Mouse (Mus musculus): ENCODE results near the gene Glmp.
"Not testable (repeated sequence)": the region's sequence is repeated elsewhere in the genome, so short reads cannot be mapped to it uniquely, and the experiment has no call there.

The Glmp gene

GRCm38 (mm10) chr3:88324951-88325405 lies at the start of gene Glmp:
TSS of gene Glmp (plus strand) at chr3:88325023.
- DNase-seq (ENCODE audit: low spot score in 2 of 2) = peak; percentile 32 to 42

GRCm38 (mm10) chr3:88276121-88276520 lies 48.7 kb upstream of the Glmp start:
- no peak for DNase-seq (ENCODE audit: low spot score in 2 of 2)

GRCm38 (mm10) chr3:88276529-88277143 lies 48.2 kb upstream of the Glmp start:
- no peak for DNase-seq (ENCODE audit: low spot score in 2 of 2)

GRCm38 (mm10) chr3:88280035-88280434 lies 44.8 kb upstream of the Glmp start:
- DNase-seq (ENCODE audit: low spot score in 2 of 2) = no peak

GRCm38 (mm10) chr3:88281141-88281916 lies 43.5 kb upstream of the Glmp start:
- not testable (repeated sequence) for DNase-seq (ENCODE audit: low spot score in 2 of 2)

- DNase-seq (ENCODE audit: low spot score in 2 of 2) = not testable (repeated sequence)
Measured at GRCm38 (mm10) chr3:88284815-88285564, 39.8 kb upstream of the Glmp start.

GRCm38 (mm10) chr3:88285565-88285895 lies 39.3 kb upstream of the Glmp start:
- not testable (repeated sequence) for DNase-seq (ENCODE audit: low spot score in 2 of 2)

- no peak for DNase-seq (ENCODE audit: low spot score in 2 of 2)
Measured at GRCm38 (mm10) chr3:88287110-88287509, 37.7 kb upstream of the Glmp start, which contains the start of gene Gm38392. TSS of gene Gm38392 (minus strand) at chr3:88287210.

GRCm38 (mm10) chr3:88288133-88288713 lies 36.6 kb upstream of the Glmp start:
- DNase-seq (ENCODE audit: low spot score in 2 of 2) = not testable (repeated sequence)

- no peak for DNase-seq (ENCODE audit: low spot score in 2 of 2)
Measured at GRCm38 (mm10) chr3:88291970-88292369, 32.9 kb upstream of the Glmp start.

GRCm38 (mm10) chr3:88295272-88295671 lies 29.6 kb upstream of the Glmp start:
- not testable (repeated sequence) for DNase-seq (ENCODE audit: low spot score in 2 of 2)

GRCm38 (mm10) chr3:88296110-88296560 lies 28.7 kb upstream of the Glmp start:
- no peak for DNase-seq (ENCODE audit: low spot score in 2 of 2)

GRCm38 (mm10) chr3:88296561-88297318 lies 28.1 kb upstream of the Glmp start, which contains the start of the genes Tsacc and Cct3:
TSS of gene Tsacc (minus strand) at chr3:88296999.
TSS of gene Cct3 (plus strand) at chr3:88297116.
- DNase-seq (ENCODE audit: low spot score in 2 of 2) = peak; percentile 97 to 99

GRCm38 (mm10) chr3:88297321-88297851 lies 27.4 kb upstream of the Glmp start:
- peak; percentile 62 to 63 for DNase-seq (ENCODE audit: low spot score in 2 of 2)

- DNase-seq (ENCODE audit: low spot score in 2 of 2) = no peak
Measured at GRCm38 (mm10) chr3:88299172-88299571, 25.7 kb upstream of the Glmp start.

GRCm38 (mm10) chr3:88328956-88329355 lies 4.1 kb downstream of the Glmp start:
- DNase-seq (ENCODE audit: low spot score in 2 of 2) = no peak

- DNase-seq (ENCODE audit: low spot score in 2 of 2) = no peak
Measured at GRCm38 (mm10) chr3:88331282-88331681, 6.5 kb downstream of the Glmp start.

- DNase-seq (ENCODE audit: low spot score in 2 of 2) = no peak
Measured at GRCm38 (mm10) chr3:88334029-88334658, 9.3 kb downstream of the Glmp start.

GRCm38 (mm10) chr3:88334902-88335435 lies 10.1 kb downstream of the Glmp start:
- no peak for DNase-seq (ENCODE audit: low spot score in 2 of 2)
